8 mouse cellular contexts compared by ENCODE assay signal in the genomic region with DNA sequence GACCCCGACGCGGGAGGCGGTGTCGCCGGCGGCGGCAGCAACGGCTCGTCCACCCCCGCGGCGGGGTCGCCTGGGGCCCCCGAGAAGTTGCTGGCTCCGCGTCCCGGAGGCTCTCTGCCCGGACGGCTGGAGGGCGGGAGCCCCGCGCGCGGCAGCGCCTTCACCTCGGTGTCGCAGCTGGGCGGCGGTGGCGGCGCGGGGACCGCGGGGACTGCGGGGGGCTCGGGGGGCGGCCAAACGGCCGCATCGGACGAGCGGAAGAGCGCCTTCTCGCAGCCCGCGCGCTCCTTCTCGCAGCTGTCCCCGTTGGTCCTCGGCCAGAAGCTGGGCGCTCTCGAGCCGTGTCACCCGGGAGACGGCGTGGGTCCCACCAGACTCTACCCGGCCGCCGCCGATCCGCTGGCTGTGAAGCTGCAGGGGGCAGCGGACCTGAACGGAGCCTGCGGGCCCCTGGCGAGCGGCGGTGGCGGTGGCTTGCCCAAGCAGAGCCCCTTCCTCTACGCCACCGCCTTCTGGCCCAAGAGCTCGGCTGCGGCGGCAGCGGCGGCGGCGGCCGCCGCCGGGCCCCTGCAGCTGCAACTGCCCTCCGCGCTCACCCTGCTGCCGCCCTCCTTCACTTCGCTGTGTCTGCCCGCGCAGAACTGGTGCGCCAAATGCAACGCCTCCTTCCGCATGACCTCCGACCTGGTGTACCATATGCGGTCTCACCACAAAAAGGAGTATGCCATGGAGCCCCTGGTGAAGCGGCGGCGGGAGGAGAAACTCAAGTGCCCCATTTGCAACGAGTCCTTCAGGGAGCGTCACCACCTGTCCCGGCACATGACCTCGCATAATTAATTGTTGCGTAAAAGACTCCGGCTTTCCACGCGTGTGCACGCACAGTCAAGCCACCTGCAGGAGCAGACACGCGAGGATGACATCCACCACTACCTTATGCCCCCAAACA. TPM values are rescaled to one million over a fixed set of nuclear protein-coding genes. Genes with fewer than 3 reads are reported as not detected.
DNase-seq lines count a peak whose midpoint lies in the region; ATAC-seq and TF ChIP-seq lines count a peak whose summit lies in the region.

No protein-coding gene starts in this region.

- H3K9ac ChIP-seq in ES-Bruce4 (ENCODE audit: low read depth, poor library complexity, severe bottlenecking) = peak overlapping the region; percentile 89
- peak overlapping the region; percentile 34 for H3K9ac ChIP-seq in embryonic facial prominence, embryonic 11.5 days (replicated peaks; ENCODE audit: low read length)
- peak overlapping the region; percentile 58 for H3K9ac ChIP-seq in hindbrain, embryonic 14.5 days

- H3K4me2 ChIP-seq in embryonic facial prominence, embryonic 11.5 days (ENCODE audit: low read depth, low read length) = peak overlapping the region; percentile 92
- peak overlapping the region; percentile 86 for H3K4me2 ChIP-seq in hindbrain, embryonic 14.5 days (replicated peaks)

- no peaks in the 10 kb centered on the region for H3K36me3 ChIP-seq in heart, embryonic 10.5 days
- no peaks in the 10 kb centered on the region for H3K36me3 ChIP-seq in ES-Bruce4 (ENCODE audit: control insufficient read depth, insufficient read depth, low read length, poor library complexity, severe bottlenecking)
- no peaks in the 10 kb centered on the region for H3K36me3 ChIP-seq in embryonic facial prominence, embryonic 11.5 days (replicated peaks; ENCODE audit: control insufficient read depth, insufficient read depth, low read depth, low read length)
- H3K36me3 ChIP-seq in hindbrain, embryonic 14.5 days (replicated peaks; ENCODE audit: control insufficient read depth, insufficient read depth) = no peaks in the 10 kb centered on the region
- H3K36me3 ChIP-seq in splenic B cell, adult 2 months (ENCODE audit: control insufficient read depth, insufficient read depth, low read length, poor library complexity, severe bottlenecking) = no peaks in the 10 kb centered on the region

- H3K27me3 ChIP-seq in heart, embryonic 10.5 days (ENCODE audit: insufficient read depth, poor library complexity, severe bottlenecking) = peaks cover 99% of the 10 kb centered on the region
- H3K27me3 ChIP-seq in ES-Bruce4 (ENCODE audit: control insufficient read depth, insufficient read depth, low read length, poor library complexity, severe bottlenecking) = peaks cover 39% of the 10 kb centered on the region
- H3K27me3 ChIP-seq in embryonic facial prominence, embryonic 11.5 days (ENCODE audit: control insufficient read depth, insufficient read depth, low read length) = peaks cover 63% of the 10 kb centered on the region
- peaks cover 78% of the 10 kb centered on the region for H3K27me3 ChIP-seq in hindbrain, embryonic 14.5 days (ENCODE audit: control insufficient read depth, insufficient read depth, low read length)
- peaks cover 2% of the 10 kb centered on the region; the same call in 1 of the 2 replicates for H3K27me3 ChIP-seq in splenic B cell, adult 2 months (ENCODE audit: control insufficient read depth, insufficient read depth, low read length, poor library complexity, severe bottlenecking)

- H3K4me1 ChIP-seq in heart, embryonic 10.5 days = peaks cover 25% of the 10 kb centered on the region
- no peaks in the 10 kb centered on the region for H3K4me1 ChIP-seq in ES-Bruce4 (ENCODE audit: control insufficient read depth, insufficient read depth, low read length)
- H3K4me1 ChIP-seq in embryonic facial prominence, embryonic 11.5 days (ENCODE audit: control insufficient read depth, insufficient read depth, low read length) = peaks cover 11% of the 10 kb centered on the region
- H3K4me1 ChIP-seq in hindbrain, embryonic 14.5 days (replicated peaks; ENCODE audit: control insufficient read depth, insufficient read depth, low read length) = peaks cover 22% of the 10 kb centered on the region; the same call in 1 of the 2 replicates

- ATAC-seq in embryonic facial prominence, embryonic 11.5 days (replicated peaks; ENCODE audit: insufficient number of reproducible peaks, low FRiP score, low TSS enrichment, low read depth) = peak; percentile 55
- ATAC-seq in hindbrain, embryonic 14.5 days (ENCODE audit: low FRiP score) = peak; percentile 37; the same call in 1 of the 2 replicates

- peak overlapping the region; percentile 64 for H3K27ac ChIP-seq in heart, embryonic 10.5 days
- H3K27ac ChIP-seq in ES-Bruce4 (ENCODE audit: insufficient read depth, low read length) = no peak overlapping the region
- no peak overlapping the region for H3K27ac ChIP-seq in embryonic facial prominence, embryonic 11.5 days (replicated peaks; ENCODE audit: low read depth, low read length)
- H3K27ac ChIP-seq in hindbrain, embryonic 14.5 days = peak overlapping the region; percentile 47; the same call in 1 of the 2 replicates

- WGBS in heart, embryonic 10.5 days = under 1% methylated on average over 106 of the region's 106 CpGs
- under 1% methylated on average over 76 of the region's 106 CpGs for WGBS in embryonic facial prominence, embryonic 11.5 days
- under 1% methylated on average over 93 of the region's 106 CpGs for WGBS in hindbrain, embryonic 14.5 days

- TF ChIP-seq CTCF in ES-Bruce4 (IDR thresholded peaks at IDR 0.05; ENCODE audit: low read depth, low read length) = no peak

- H3K9me3 ChIP-seq in heart, embryonic 10.5 days = no peaks in the 10 kb centered on the region
- no peaks in the 10 kb centered on the region for H3K9me3 ChIP-seq in ES-Bruce4 (replicated peaks; ENCODE audit: control insufficient read depth, insufficient read depth, low read length, poor library complexity, severe bottlenecking)
- no peaks in the 10 kb centered on the region for H3K9me3 ChIP-seq in embryonic facial prominence, embryonic 11.5 days (replicated peaks; ENCODE audit: control insufficient read depth, low read length)
- no peaks in the 10 kb centered on the region for H3K9me3 ChIP-seq in hindbrain, embryonic 14.5 days (ENCODE audit: control insufficient read depth, low read length)

- no peak for DNase-seq in heart, embryonic 10.5 days (ENCODE audit: low spot score)
- no peak for DNase-seq in heart, adult 8-10 months (ENCODE audit: low spot score)
- peak; percentile 46 for DNase-seq in embryonic facial prominence, embryonic 11.5 days (ENCODE audit: low spot score)
- DNase-seq in hindbrain, embryonic 14.5 days (ENCODE audit: low spot score) = peak; percentile 39
- peak; percentile 51 for DNase-seq in lung, postnatal 10 days
- peak; percentile 56 for DNase-seq in splenic B cell, adult 2 months (ENCODE audit: low read depth, low spot score)
- no peak for DNase-seq in MN1 (ENCODE audit: low spot score)

- peak overlapping the region; percentile 69 for H3K4me3 ChIP-seq in heart, embryonic 10.5 days
- peak overlapping the region; percentile 77 for H3K4me3 ChIP-seq in ES-Bruce4 (ENCODE audit: low read depth, low read length)
- peak overlapping the region; percentile 48 for H3K4me3 ChIP-seq in embryonic facial prominence, embryonic 11.5 days (ENCODE audit: low read depth, low read length)
- peak overlapping the region; percentile 55 for H3K4me3 ChIP-seq in hindbrain, embryonic 14.5 days (replicated peaks; ENCODE audit: low read length)

- TF ChIP-seq EP300 in ES-Bruce4 (IDR thresholded peaks at IDR 0.05; ENCODE audit: insufficient read depth, low read depth, low read length) = no peak

- TF ChIP-seq POLR2A in ES-Bruce4 (IDR thresholded peaks at IDR 0.05; ENCODE audit: insufficient read depth, low read length) = no peak

RNA-seq across cellular contexts. Expression of a gene that starts 19.1 kb away (rescaled TPM):
- not detected in 2 replicates for polyA plus RNA-seq in heart, embryonic 10.5 days (2016; fragmentation: Nextera tagmentation; extraction: Ambion mirVana)
- total RNA-seq in heart, adult 8-10 months (2022) = under 1 TPM; 0.09 to 0.22 (median 0.15) TPM
- polyA plus RNA-seq in ES-Bruce4 (2011; ENCODE audit: insufficient read depth, insufficient read length, low read depth, missing spikeins) = 0.61 and 0.76 TPM in 2 replicates
- polyA plus RNA-seq in embryonic facial prominence, embryonic 11.5 days (2014; fragmentation: Nextera tagmentation; extraction: Ambion mirVana) = 0.22 and 0.45 TPM in 2 replicates
- polyA plus RNA-seq in hindbrain, embryonic 14.5 days (2014; fragmentation: Nextera tagmentation; extraction: Ambion mirVana) = 4.9 and 5.3 TPM in 2 replicates

Comparison
In these comparisons a context has a peak if more than half of its experiments do, and no peak if none do; other contexts are left out.
1. DNase-seq: peak in embryonic facial prominence, embryonic 11.5 days (single experiment), hindbrain, embryonic 14.5 days (single experiment), lung, postnatal 10 days (single experiment) and splenic B cell, adult 2 months (single experiment); none in heart, embryonic 10.5 days (single experiment), heart, adult 8-10 months (single experiment) and MN1 (single experiment).
2. H3K27ac ChIP-seq: peak in heart, embryonic 10.5 days (single experiment) and hindbrain, embryonic 14.5 days (single experiment); none in ES-Bruce4 (single experiment) and embryonic facial prominence, embryonic 11.5 days (single experiment).
3. H3K9ac ChIP-seq: peak in every context shown above with its lines; median percentile 89 in ES-Bruce4; 58 in hindbrain, embryonic 14.5 days; 34 in embryonic facial prominence, embryonic 11.5 days.
4. Peak in every context shown above with its lines, with median percentiles within 50 percentile points of each other: H3K4me3 ChIP-seq.